ENCODE assay signal across 23 mouse cellular contexts in genomic region chr19:47184221-47184620, GRCm38 (mm10). TPM values are rescaled to one million over a fixed set of nuclear protein-coding genes. Genes with fewer than 3 reads are reported as not detected.
"Had no signal": no experiment of that assay in that cellular context is flagged by ENCODE, and none has a peak within 500 bp of the region (broad histone marks: within the 10 kb centered on the region; RNA-seq: fewer than 3 reads in every experiment).

No protein-coding gene starts in this region.

- H3K4me2 ChIP-seq: kidney, embryonic 15.5 days; lung, embryonic 14.5 days; midbrain, embryonic 12.5 days; midbrain, embryonic 15.5 days; neural tube, embryonic 12.5 days; neural tube, embryonic 15.5 days had no signal

- H3K9ac ChIP-seq: kidney, embryonic 15.5 days; liver, embryonic 14.5 days; liver, postnatal 0 days; lung, embryonic 14.5 days; midbrain, embryonic 12.5 days; midbrain, embryonic 15.5 days; neural tube, embryonic 12.5 days; neural tube, embryonic 15.5 days had no signal

- H3K36me3 ChIP-seq: kidney, embryonic 15.5 days; midbrain, embryonic 12.5 days; midbrain, embryonic 15.5 days; neural tube, embryonic 12.5 days; neural tube, embryonic 15.5 days had no signal

- H3K9me3 ChIP-seq: kidney, embryonic 15.5 days; midbrain, embryonic 15.5 days; neural tube, embryonic 15.5 days had no signal

- H3K27ac ChIP-seq: kidney, embryonic 15.5 days; liver, embryonic 14.5 days; macrophage; midbrain, embryonic 12.5 days; midbrain, embryonic 15.5 days; neural tube, embryonic 12.5 days; neural tube, embryonic 15.5 days; stomach, postnatal 0 days had no signal

- H3K4me3 ChIP-seq: kidney, embryonic 15.5 days; midbrain, embryonic 12.5 days; midbrain, embryonic 15.5 days; neural tube, embryonic 12.5 days; neural tube, embryonic 15.5 days had no signal

- ATAC-seq: liver, postnatal 0 days; midbrain, embryonic 15.5 days had no signal

- DNase-seq: kidney, postnatal 10 days; kidney, postnatal 36 days; liver, postnatal 0 days; right cerebral cortex, adult 18-20 months; right cerebral cortex, postnatal 14 days; right cerebral cortex, postnatal 4 days; thymus, adult 2 months; thymus, postnatal 14 days; thymus, postnatal 4 days had no signal

RNA-seq across cellular contexts. Expression of gene Calhm3, which starts 26.7 kb away (rescaled TPM):
- polyA plus RNA-seq: kidney, embryonic 15.5 days; limb, embryonic 11.5 days; limb, embryonic 14.5 days; liver, adult 2 months; liver, embryonic 14.5 days; liver, postnatal 0 days; lung, embryonic 14.5 days; lung, postnatal 0 days; macrophage; midbrain, embryonic 12.5 days; midbrain, embryonic 15.5 days; neural tube, embryonic 12.5 days; neural tube, embryonic 15.5 days; stomach, embryonic 14.5 days; stomach, postnatal 0 days had no signal

RNA-seq across cellular contexts. Expression of gene Calhm1, which starts 40.2 kb away (rescaled TPM):
- polyA plus RNA-seq: kidney, embryonic 15.5 days; limb, embryonic 11.5 days; limb, embryonic 14.5 days; liver, adult 2 months; liver, embryonic 14.5 days; liver, postnatal 0 days; lung, embryonic 14.5 days; lung, postnatal 0 days; macrophage; midbrain, embryonic 12.5 days; midbrain, embryonic 15.5 days; neural tube, embryonic 12.5 days; neural tube, embryonic 15.5 days; stomach, embryonic 14.5 days; stomach, postnatal 0 days; thymus, adult 2 months had no signal
